Mouse (Mus musculus) embryonic facial prominence, embryonic 11.5 days (tissue): ENCODE results near the gene Hist1h2bh. TPM values are rescaled to one million over a fixed set of nuclear protein-coding genes. Genes with fewer than 3 reads are reported as not detected.
A peak's percentile ranks its signal among the peaks of the same experiment; 100 is the strongest.

ENCODE experiments used
- ATAC-seq: fragments of 200-750 bp; cut with Nextera tagmentation; replicated peaks from 2 replicates; pipeline ENCODE4 v1.8.0; 2017; ENCODE audit warnings: low read depth; ENCODE audit not compliant: insufficient number of reproducible peaks, low FRiP score, low TSS enrichment
- DNase-seq: peaks from one replicate; pipeline ENCODE4 v3.0.0-alpha.2; 2015; ENCODE audit warnings: low spot score
- H3K27ac ChIP-seq: fragments of 300-500 bp; sonication (generic); replicated peaks from 2 replicates; pipeline ENCODE4 v1.5.1; 2014; ENCODE audit warnings: mild to moderate bottlenecking, low read depth, low read length, control low read depth
- H3K27me3 ChIP-seq: fragments of 300-500 bp; sonication (generic); 2 replicates; pipeline ENCODE4 v1.6.1; 2014; ENCODE audit warnings: mild to moderate bottlenecking, low read length, moderate library complexity, mixed read lengths; ENCODE audit not compliant: control insufficient read depth, insufficient read depth
- H3K36me3 ChIP-seq: fragments of 300-500 bp; sonication (generic); replicated peaks from 2 replicates; pipeline ENCODE4 v1.6.1; 2014; ENCODE audit warnings: low read depth, mild to moderate bottlenecking, low read length, moderate library complexity, mixed read lengths; ENCODE audit not compliant: control insufficient read depth, insufficient read depth
- H3K4me1 ChIP-seq: fragments of 300-500 bp; sonication (generic); 2 replicates; pipeline ENCODE4 v1.6.1; 2014; ENCODE audit warnings: low read length, mixed read lengths; ENCODE audit not compliant: control insufficient read depth, insufficient read depth
- H3K4me2 ChIP-seq: fragments of 300-500 bp; sonication (generic); 2 replicates; pipeline ENCODE4 v1.6.1; 2014; ENCODE audit warnings: low read depth, mild to moderate bottlenecking, control low read depth, low read length, moderate library complexity
- H3K4me3 ChIP-seq: fragments of 300-500 bp; sonication (generic); 2 replicates; pipeline ENCODE4 v1.5.1; 2014; ENCODE audit warnings: low read depth, low read length, control low read depth
- H3K9ac ChIP-seq: fragments of 300-500 bp; sonication (generic); replicated peaks from 2 replicates; pipeline ENCODE4 v1.6.1; 2014; ENCODE audit warnings: mild to moderate bottlenecking, control low read depth, low read length
- H3K9me3 ChIP-seq: fragments of 300-500 bp; sonication (generic); replicated peaks from 2 replicates; pipeline ENCODE4 v1.6.1; 2016; ENCODE audit warnings: mild to moderate bottlenecking, low read length, inconsistent platforms, mixed read lengths; ENCODE audit not compliant: control insufficient read depth
- WGBS: fragments of 180-500 bp; shearing (Covaris S2); extraction: QIAGEN DNeasy Blood & Tissue Kit; methylation state at CpG from one replicate; pipeline ENCODE4 v1.1.7; 2014; 5-methylcytosine and 5-hydroxymethylcytosine counted together
- polyA plus RNA-seq: library from polyadenylated mRNA; unstranded; fragments of >200 nt; fragmentation: Nextera tagmentation; extraction: Ambion mirVana; gene quantifications from 2 replicates; pipeline ENCODE4 v1.2.1, GENCODE M21; 2014

The Hist1h2bh gene
- polyA plus RNA-seq, 1 experiment from 2014 or later, result 0.67 TPM

DNA sequence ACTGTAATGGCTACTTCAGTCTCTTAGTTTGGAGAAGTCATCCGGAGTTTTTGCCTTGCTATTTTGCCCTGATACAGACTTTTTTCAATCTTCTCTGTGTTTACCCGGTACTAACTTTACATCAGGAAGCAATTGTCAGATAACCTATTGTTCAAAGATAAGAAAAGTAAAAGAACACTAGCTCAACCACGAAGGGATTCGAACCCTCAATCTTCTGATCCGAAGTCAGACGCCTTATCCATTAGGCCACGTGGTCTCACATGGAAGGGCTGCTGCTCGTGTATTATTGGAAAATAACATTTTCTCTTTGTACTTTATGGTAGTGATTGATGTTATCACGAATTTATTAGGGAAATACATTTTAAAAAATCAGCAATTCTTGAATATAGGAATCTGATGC lies 39.4 kb downstream of the Hist1h2bh start:
- Histone ChIP-seq H3K4me1 (no peaks in the 10 kb centered on the region), H3K27ac (no peak overlapping the region), H3K36me3 (no peaks in the 10 kb centered on the region), H3K9ac (no peak overlapping the region), H3K27me3 (no peaks in the 10 kb centered on the region), H3K4me3 (0 out of 2 replicates have a peak overlapping the region, but pooled peaks have one; percentile 3), H3K4me2 (no peak overlapping the region), H3K9me3 (no peaks in the 10 kb centered on the region)
- ATAC-seq (no peak), DNase-seq (peak; percentile 91)
- WGBS, result under 1% methylated on average over 9 of the region's 9 CpGs

GRCm38 (mm10) chr13:23502916-23503315 lies 40.3 kb downstream of the Hist1h2bh start:
- WGBS, result 27% methylated on average over 4 of the region's 4 CpGs
- Histone ChIP-seq H3K27me3 (no peaks in the 10 kb centered on the region), H3K27ac (no peak overlapping the region), H3K36me3 (no peaks in the 10 kb centered on the region), H3K4me1 (no peaks in the 10 kb centered on the region), H3K4me3 (no peak overlapping the region), H3K9ac (no peak overlapping the region), H3K9me3 (no peaks in the 10 kb centered on the region), H3K4me2 (no peak overlapping the region)
- no peak for ATAC-seq
- DNase-seq, result no peak

DNA sequence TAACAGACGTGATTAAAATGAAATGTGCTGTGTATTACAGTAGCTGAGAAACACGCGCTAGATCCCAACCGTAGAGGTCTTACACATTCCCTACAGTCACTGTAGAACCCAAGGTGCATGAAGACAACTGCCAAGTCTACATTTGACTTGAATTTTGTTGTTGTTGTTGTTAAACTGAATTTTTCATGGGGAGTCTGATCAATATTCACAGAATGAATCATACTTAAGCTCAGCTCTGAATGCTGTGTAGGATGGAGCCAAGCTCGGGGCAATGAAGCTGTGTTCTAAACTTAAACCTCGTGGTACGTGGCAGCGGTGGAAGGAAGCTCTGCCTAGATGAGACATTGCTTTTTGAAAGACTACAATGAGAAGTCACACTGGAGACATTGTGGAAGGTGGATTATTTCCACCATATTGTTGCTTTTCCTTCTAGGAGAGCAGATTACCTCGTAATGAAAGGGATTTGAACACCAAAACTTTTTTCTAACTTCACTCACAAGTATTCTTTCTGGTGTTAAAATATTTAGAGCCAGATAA lies 41.1 kb downstream of the Hist1h2bh start:
- Histone ChIP-seq H3K27me3 (no peaks in the 10 kb centered on the region), H3K9ac (no peak overlapping the region), H3K27ac (no peak overlapping the region), H3K9me3 (no peaks in the 10 kb centered on the region), H3K4me2 (peak overlapping the region; percentile 36; the same call in 1 of the 2 replicates), H3K36me3 (no peaks in the 10 kb centered on the region), H3K4me3 (no peak overlapping the region; the same call in 1 of the 2 replicates), H3K4me1 (no peaks in the 10 kb centered on the region)
- ATAC-seq (no peak), DNase-seq (no peak)
- 30% methylated on average over 9 of the region's 9 CpGs for WGBS

DNA sequence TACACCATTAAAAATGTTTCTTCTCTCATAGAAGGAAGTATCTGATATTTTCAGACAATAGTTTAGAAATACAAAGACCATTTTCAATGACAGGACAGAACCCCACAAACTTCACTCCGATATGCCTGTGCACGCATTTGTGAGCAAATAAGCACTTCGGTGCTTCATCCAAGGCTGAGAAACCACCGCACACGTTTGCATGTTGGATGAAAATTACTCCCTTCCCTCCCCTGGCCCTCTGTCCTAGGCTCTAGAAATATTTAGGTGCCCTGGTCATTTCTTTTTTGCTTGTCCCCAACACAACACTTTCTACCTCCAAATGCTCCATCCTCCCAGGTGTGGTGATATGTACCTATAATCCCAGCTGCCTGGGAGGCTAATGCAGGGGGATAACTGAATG lies 41.7 kb downstream of the Hist1h2bh start:
- Histone ChIP-seq H3K4me2 (peak overlapping the region; percentile 36), H3K9me3 (no peaks in the 10 kb centered on the region), H3K4me3 (peak overlapping the region; percentile 14; the same call in 1 of the 2 replicates), H3K4me1 (no peaks in the 10 kb centered on the region), H3K27me3 (no peaks in the 10 kb centered on the region), H3K36me3 (no peaks in the 10 kb centered on the region), H3K27ac (no peak overlapping the region), H3K9ac (no peak overlapping the region)
- ATAC-seq (no peak), DNase-seq (no peak)
- WGBS, result 20% methylated on average over 5 of the region's 5 CpGs

GRCm38 (mm10) chr13:23500424-23501200 lies 42.6 kb downstream of the Hist1h2bh start:
- H3K9me3 ChIP-seq, result no peaks in the 10 kb centered on the region
- ATAC-seq (peak; percentile 51; the same call in 1 of the 2 replicates), DNase-seq (peak; percentile 91)
- no peaks in the 10 kb centered on the region for H3K4me1 ChIP-seq
- H3K27ac ChIP-seq, result no peak overlapping the region
- H3K36me3 ChIP-seq, result no peaks in the 10 kb centered on the region
- WGBS, result under 1% methylated on average over 17 of the region's 17 CpGs
- peak overlapping the region; percentile 2; the same call in 1 of the 2 replicates for H3K4me3 ChIP-seq
- no peaks in the 10 kb centered on the region for H3K27me3 ChIP-seq
- H3K4me2 ChIP-seq, result no peak overlapping the region
- no peak overlapping the region for H3K9ac ChIP-seq

DNA sequence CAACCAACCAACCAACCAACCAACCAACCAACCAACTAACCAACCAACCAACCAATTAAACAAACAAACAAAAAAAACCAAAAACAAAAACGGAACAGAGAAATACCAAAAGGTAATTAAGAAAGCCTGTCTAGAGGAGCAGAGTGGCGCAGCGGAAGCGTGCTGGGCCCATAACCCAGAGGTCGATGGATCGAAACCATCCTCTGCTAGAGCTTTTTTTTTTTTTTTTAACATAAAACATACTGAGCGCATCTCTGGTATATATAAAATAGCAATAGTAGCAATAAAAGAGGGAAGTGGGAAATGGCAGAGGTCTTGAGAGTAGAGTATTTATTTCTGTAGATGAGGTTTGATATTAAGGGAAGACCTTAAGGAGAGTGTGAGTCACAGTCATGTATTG lies 43.2 kb downstream of the Hist1h2bh start:
- no peak overlapping the region for H3K4me3 ChIP-seq

DNA sequence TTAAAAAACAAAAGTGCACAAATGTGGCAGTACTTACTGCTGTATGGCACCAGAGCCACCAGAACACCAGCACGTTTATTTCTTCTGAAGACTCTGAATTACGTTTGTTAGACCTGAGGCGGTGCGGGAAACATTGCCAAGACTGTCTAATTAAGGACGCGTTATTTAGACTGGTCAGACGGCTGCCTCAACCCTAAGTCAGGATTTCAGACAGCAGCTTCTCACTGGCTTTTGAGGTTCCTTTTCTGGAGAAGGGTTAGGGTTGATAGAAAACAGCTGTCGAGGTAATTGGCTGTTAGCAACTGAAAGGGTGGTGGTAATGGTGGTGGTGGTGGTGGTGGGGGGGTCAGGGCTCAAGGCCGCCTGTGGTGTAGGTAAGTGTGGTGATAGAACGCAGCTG lies 44.5 kb downstream of the Hist1h2bh start:
- H3K27me3 ChIP-seq, result no peaks in the 10 kb centered on the region
- peak overlapping the region; percentile 26 for H3K4me3 ChIP-seq
- DNase-seq, result peak; percentile 79
- H3K27ac ChIP-seq, result no peak overlapping the region
- ATAC-seq, result peak; percentile 50; the same call in 1 of the 2 replicates
- H3K36me3 ChIP-seq, result no peaks in the 10 kb centered on the region
- peak overlapping the region; percentile 27 for H3K4me2 ChIP-seq
- 3% methylated on average over 10 of the region's 10 CpGs for WGBS
- H3K4me1 ChIP-seq, result no peaks in the 10 kb centered on the region
- H3K9ac ChIP-seq, result 0 out of 2 replicates have a peak overlapping the region, but pooled peaks have one; percentile 25
- H3K9me3 ChIP-seq, result no peaks in the 10 kb centered on the region

More for the DNA sequence above, 43.2 kb downstream of the Hist1h2bh start:
- no peak overlapping the region for H3K27ac ChIP-seq
- 5% methylated on average over 7 of the region's 7 CpGs for WGBS
- H3K9ac ChIP-seq, result no peak overlapping the region
- no peaks in the 10 kb centered on the region for H3K36me3 ChIP-seq
- no peak overlapping the region for H3K4me2 ChIP-seq
- no peaks in the 10 kb centered on the region for H3K9me3 ChIP-seq
- H3K27me3 ChIP-seq, result no peaks in the 10 kb centered on the region
- no peak for DNase-seq
- ATAC-seq, result no peak
- H3K4me1 ChIP-seq, result no peaks in the 10 kb centered on the region
